Mouse (Mus musculus) intestine, postnatal 0 days (tissue): Measurements from ENCODE around the gene Nol12. TPM values are rescaled to one million over a fixed set of nuclear protein-coding genes. Genes with fewer than 3 reads are reported as not detected.

Experiments
- ATAC-seq: fragments of 200-750 bp; cut with Nextera tagmentation; 2 replicates; pipeline ENCODE4 v1.8.0; 2017; ENCODE audit warnings: mild to moderate bottlenecking, moderate TSS enrichment, moderate library complexity
- H3K27ac ChIP-seq: fragments of 300-500 bp; sonication (generic); 2 replicates; pipeline ENCODE4 v1.5.1; 2014; ENCODE audit warnings: mild to moderate bottlenecking, low read depth, low read length, moderate library complexity
- H3K27me3 ChIP-seq: fragments of 300-500 bp; sonication (generic); replicated peaks from 2 replicates; pipeline ENCODE4 v1.6.1; 2014; ENCODE audit warnings: low read length, mixed read lengths; ENCODE audit not compliant: control insufficient read depth, insufficient read depth
- H3K36me3 ChIP-seq: fragments of 300-500 bp; sonication (generic); 2 replicates; pipeline ENCODE4 v1.6.1; 2014; ENCODE audit warnings: mild to moderate bottlenecking, moderate library complexity; ENCODE audit not compliant: control insufficient read depth, insufficient read depth
- H3K4me1 ChIP-seq: fragments of 300-500 bp; sonication (generic); replicated peaks from 2 replicates; pipeline ENCODE4 v1.6.1; 2014; ENCODE audit warnings: antibody characterized with exemption, low read length, mixed read lengths; ENCODE audit not compliant: control insufficient read depth, insufficient read depth
- H3K4me2 ChIP-seq: fragments of 300-500 bp; sonication (generic); replicated peaks from 2 replicates; pipeline ENCODE4 v1.6.1; 2014; ENCODE audit warnings: low read depth, mild to moderate bottlenecking, moderate library complexity
- H3K4me3 ChIP-seq: fragments of 300-500 bp; sonication (generic); 2 replicates; pipeline ENCODE4 v1.5.1; 2014; ENCODE audit warnings: low read depth, low read length
- H3K9ac ChIP-seq: fragments of 300-500 bp; sonication (generic); 2 replicates; pipeline ENCODE4 v1.6.1; 2014; ENCODE audit warnings: mild to moderate bottlenecking, low read depth, low read length
- H3K9me3 ChIP-seq: fragments of 300-500 bp; sonication (generic); 2 replicates; pipeline ENCODE4 v1.6.1; 2016; ENCODE audit warnings: mixed run types; ENCODE audit not compliant: control insufficient read depth
- CTCF ChIP-seq: sonication (generic); IDR thresholded peaks from 2 replicates; pipeline ENCODE4 v1.5.1; 2016; ENCODE audit warnings: low read depth, mild to moderate bottlenecking, control low read depth, antibody characterized with exemption, moderate library complexity
- WGBS: fragments of 180-500 bp; shearing (Covaris S2); extraction: QIAGEN DNeasy Blood & Tissue Kit; methylation state at CpG from one replicate; pipeline ENCODE4 v1.1.7; 2014; 5-methylcytosine and 5-hydroxymethylcytosine counted together
- polyA plus RNA-seq: library from polyadenylated mRNA; unstranded; fragments of >200 nt; fragmentation: Nextera tagmentation; extraction: Ambion mirVana; gene quantifications from 2 replicates; pipeline ENCODE4 v1.2.1, GENCODE M21; 2015

Nol12 gene
- polyA plus RNA-seq, 1 experiment from 2014 or later, result 24.8 TPM

- Histone ChIP-seq H3K36me3 (peaks cover 40% of the 10 kb centered on the region), H3K9ac (no peak overlapping the region), H3K4me2 (no peak overlapping the region), H3K4me3 (no peak overlapping the region), H3K4me1 (no peaks in the 10 kb centered on the region), H3K9me3 (no peaks in the 10 kb centered on the region), H3K27ac (no peak overlapping the region), H3K27me3 (no peaks in the 10 kb centered on the region)
- no peak for TF ChIP-seq CTCF
- ATAC-seq, result no peak
- 93% methylated on average over 2 of the region's 2 CpGs for WGBS
Measured at GRCm38 (mm10) chr15:78937963-78938362, 3.2 kb downstream of the Nol12 start.

DNA sequence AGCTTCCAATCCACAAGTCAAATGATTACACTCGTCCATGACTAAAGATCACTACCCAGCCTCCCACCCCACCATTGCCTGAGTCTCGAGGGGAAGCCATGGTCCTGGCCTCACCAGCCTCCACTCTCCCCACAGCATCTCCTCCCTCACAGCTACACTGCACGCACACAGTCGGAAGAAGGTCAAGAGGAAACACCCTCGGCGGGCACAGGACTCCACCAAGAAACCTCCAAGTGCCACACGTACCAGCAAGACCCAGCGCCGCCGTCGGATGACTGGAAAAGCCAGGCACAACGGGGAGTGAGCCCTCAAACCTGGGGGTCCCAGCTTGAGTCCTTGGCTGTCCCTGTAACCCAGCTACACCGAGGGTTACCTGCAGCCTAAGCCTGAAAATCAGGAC lies 5.6 kb downstream of the Nol12 start:
- 92% methylated on average over 13 of the region's 13 CpGs for WGBS
- no peak overlapping the region for H3K9ac ChIP-seq
- no peak overlapping the region for H3K4me2 ChIP-seq

DNA sequence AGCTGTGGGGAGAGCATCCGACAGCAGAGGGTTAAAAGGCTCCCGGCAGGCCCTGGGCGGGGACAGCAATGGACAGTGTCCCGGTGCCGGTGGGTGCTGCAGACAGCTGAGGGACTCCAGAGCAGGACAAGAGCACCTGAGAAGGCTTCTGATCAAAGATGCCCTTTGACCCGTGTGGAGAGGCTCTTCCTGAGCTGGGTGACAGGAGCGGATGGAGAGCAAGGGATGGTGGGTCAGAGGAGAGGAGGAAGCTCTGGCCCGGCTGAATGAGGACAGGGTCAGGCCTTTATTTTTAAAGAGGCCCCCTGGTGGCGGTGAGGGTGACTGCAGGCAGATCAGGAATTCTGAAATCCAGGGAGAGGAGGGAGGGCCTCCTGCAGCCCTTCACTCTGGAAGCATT lies 7.9 kb downstream of the Nol12 start:
- ATAC-seq, result peak; percentile 37
- H3K27me3 ChIP-seq, result no peaks in the 10 kb centered on the region; the same call in 1 of the 2 replicates
- H3K4me3 ChIP-seq, result peak overlapping the region; percentile 27
- H3K36me3 ChIP-seq, result peaks cover 33% of the 10 kb centered on the region
- H3K9ac ChIP-seq, result no peak overlapping the region
- no peaks in the 10 kb centered on the region for H3K9me3 ChIP-seq
- H3K4me1 ChIP-seq, result no peaks in the 10 kb centered on the region
- peak; percentile 82 for TF ChIP-seq CTCF
- H3K4me2 ChIP-seq, result peak overlapping the region; percentile 63
- no peak overlapping the region for H3K27ac ChIP-seq
- WGBS, result 2% methylated on average over 9 of the region's 9 CpGs

More for the DNA sequence above, 5.6 kb downstream of the Nol12 start:
- no peaks in the 10 kb centered on the region for H3K27me3 ChIP-seq
- TF ChIP-seq CTCF, result no peak
- H3K4me1 ChIP-seq, result no peaks in the 10 kb centered on the region
- H3K36me3 ChIP-seq, result peaks cover 40% of the 10 kb centered on the region
- no peak overlapping the region for H3K27ac ChIP-seq
- no peaks in the 10 kb centered on the region for H3K9me3 ChIP-seq
- no peak for ATAC-seq
- no peak overlapping the region for H3K4me3 ChIP-seq

- H3K27me3 ChIP-seq, result peaks cover 5% of the 10 kb centered on the region; the same call in 1 of the 2 replicates
- H3K9me3 ChIP-seq, result no peaks in the 10 kb centered on the region
- TF ChIP-seq CTCF, result no peak
- H3K4me2 ChIP-seq, result no peak overlapping the region
- no peak for ATAC-seq
- H3K36me3 ChIP-seq, result no peaks in the 10 kb centered on the region
- no peaks in the 10 kb centered on the region for H3K4me1 ChIP-seq
- H3K4me3 ChIP-seq, result no peak overlapping the region
- 83% methylated on average over 7 of the region's 7 CpGs for WGBS
- H3K27ac ChIP-seq, result no peak overlapping the region
- no peak overlapping the region for H3K9ac ChIP-seq
Measured at GRCm38 (mm10) chr15:78946232-78946631, 11.5 kb downstream of the Nol12 start.

DNA sequence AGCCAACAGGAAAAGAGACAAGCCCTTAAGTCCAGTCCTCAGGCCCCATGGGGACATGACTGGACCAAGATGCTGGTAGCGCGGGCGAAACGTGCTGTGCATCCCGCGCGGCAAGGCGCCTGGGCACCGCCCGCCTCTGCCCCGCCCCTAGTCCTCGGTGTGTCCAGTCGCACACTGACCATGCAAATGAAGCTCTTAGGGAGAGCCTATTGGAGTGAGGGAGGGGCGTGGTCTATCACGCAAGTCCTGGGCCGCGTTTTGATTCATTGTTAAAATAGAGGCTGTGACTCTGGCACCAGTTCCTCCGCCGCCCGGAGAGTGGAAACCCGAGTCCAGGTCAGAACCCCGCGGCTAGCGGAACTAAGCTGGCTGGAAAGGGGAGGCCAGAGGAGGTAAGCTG lies 12.9 kb downstream of the Nol12 start, which contains the start of gene Triobp:
TSS of gene Triobp (plus strand) at position 68 of the 400 bp plus-strand sequence.
- H3K4me3 ChIP-seq, result peak within 1 kb of the TSS; percentile 23
- under 1% methylated on average over 24 of the region's 24 CpGs for WGBS
- no peak within 1 kb of the TSS for H3K27ac ChIP-seq
- H3K27me3 ChIP-seq, result peaks cover 5% of the 10 kb centered on the region; the same call in 1 of the 2 replicates
- peak within 1 kb of the TSS; percentile 68 for H3K4me2 ChIP-seq
- TF ChIP-seq CTCF, result no peak
- no peaks in the 10 kb centered on the region for H3K4me1 ChIP-seq
- no peaks in the 10 kb centered on the region for H3K36me3 ChIP-seq
- H3K9me3 ChIP-seq, result no peaks in the 10 kb centered on the region
- H3K9ac ChIP-seq, result peak within 1 kb of the TSS; percentile 31; the same call in 1 of the 2 replicates
- peak; percentile 90 for ATAC-seq

- WGBS, result 9% methylated on average over 11 of the region's 11 CpGs
Measured at GRCm38 (mm10) chr15:78948152-78948725, 13.5 kb downstream of the Nol12 start.

More at GRCm38 (mm10) chr15:78948152-78948725, 13.5 kb downstream of the Nol12 start:
- Histone ChIP-seq H3K4me1 (no peaks in the 10 kb centered on the region), H3K36me3 (no peaks in the 10 kb centered on the region), H3K27ac (no peak overlapping the region), H3K4me2 (peak overlapping the region; percentile 68), H3K9me3 (no peaks in the 10 kb centered on the region), H3K27me3 (peaks cover 5% of the 10 kb centered on the region; the same call in 1 of the 2 replicates), H3K9ac (peak overlapping the region; percentile 31; the same call in 1 of the 2 replicates), H3K4me3 (peak overlapping the region; percentile 23)
- no peak for ATAC-seq
- no peak for TF ChIP-seq CTCF
